Comparison of ENCODE assay signal across 12 mouse cellular contexts in genomic region chr19:11973511-11974222, GRCm38 (mm10). TPM values are rescaled to one million over a fixed set of nuclear protein-coding genes. Genes with fewer than 3 reads are reported as not detected.
A peak's percentile ranks its signal among the peaks of the same experiment; 100 is the strongest.
DNase-seq lines count a peak whose midpoint lies in the region; ATAC-seq and TF ChIP-seq lines count a peak whose summit lies in the region.
"Had no signal": no experiment of that assay in that cellular context is flagged by ENCODE, and none has a peak within 500 bp of the region (broad histone marks: within the 10 kb centered on the region; RNA-seq: fewer than 3 reads in every experiment).

No protein-coding gene starts in this region.

- no peak overlapping the region for H3K27ac ChIP-seq in embryonic facial prominence, embryonic 14.5 days (replicated peaks; ENCODE audit: low read depth, low read length)
- H3K27ac ChIP-seq in liver, embryonic 14.5 days = no peak overlapping the region
- H3K27ac ChIP-seq in heart, embryonic 10.5 days = no peak overlapping the region
- H3K27ac ChIP-seq in hindbrain, embryonic 13.5 days = no peak overlapping the region
- H3K27ac ChIP-seq: hindbrain, embryonic 14.5 days; kidney, embryonic 15.5 days had no signal

- WGBS in embryonic facial prominence, embryonic 14.5 days = 87% methylated on average over 13 of the region's 13 CpGs
- WGBS in liver, embryonic 14.5 days (ENCODE audit: insufficient replicate concordance) = 57% methylated on average over 13 of the region's 13 CpGs
- WGBS in heart, embryonic 10.5 days = 89% methylated on average over 13 of the region's 13 CpGs
- WGBS in hindbrain, embryonic 13.5 days = 95% methylated on average over 13 of the region's 13 CpGs

- no peaks in the 10 kb centered on the region for H3K27me3 ChIP-seq in embryonic facial prominence, embryonic 14.5 days (replicated peaks; ENCODE audit: control insufficient read depth, insufficient read depth, low read length)
- no peaks in the 10 kb centered on the region for H3K27me3 ChIP-seq in liver, embryonic 14.5 days (ENCODE audit: control insufficient read depth, insufficient read depth, low read length)
- H3K27me3 ChIP-seq in heart, embryonic 10.5 days (ENCODE audit: insufficient read depth, poor library complexity, severe bottlenecking) = no peaks in the 10 kb centered on the region
- H3K27me3 ChIP-seq in hindbrain, embryonic 13.5 days = no peaks in the 10 kb centered on the region
- H3K27me3 ChIP-seq: kidney, embryonic 15.5 days had no signal

- no peaks in the 10 kb centered on the region for H3K4me1 ChIP-seq in embryonic facial prominence, embryonic 14.5 days (ENCODE audit: control insufficient read depth, insufficient read depth, low read length)
- H3K4me1 ChIP-seq in liver, embryonic 14.5 days (replicated peaks; ENCODE audit: control insufficient read depth in 2 of 2, insufficient read depth in 2 of 2, low read length in 1 of 2) = peaks cover 12 to 13% of the 10 kb centered on the region in 2 experiments
- H3K4me1 ChIP-seq in heart, embryonic 10.5 days = peaks cover 24% of the 10 kb centered on the region
- peaks cover 9% of the 10 kb centered on the region for H3K4me1 ChIP-seq in hindbrain, embryonic 13.5 days (replicated peaks)

- no peak for TF ChIP-seq CTCF in liver, embryonic 14.5 days (IDR thresholded peaks at IDR 0.05; ENCODE audit: low read depth)

- TF ChIP-seq EP300 in liver, embryonic 14.5 days (IDR thresholded peaks at IDR 0.05; ENCODE audit: low read depth) = no peak

- no peaks in the 10 kb centered on the region for H3K9me3 ChIP-seq in embryonic facial prominence, embryonic 14.5 days (ENCODE audit: control insufficient read depth, low read length)
- no peaks in the 10 kb centered on the region for H3K9me3 ChIP-seq in liver, embryonic 14.5 days (ENCODE audit: control insufficient read depth, low read length)
- H3K9me3 ChIP-seq in heart, embryonic 10.5 days = no peaks in the 10 kb centered on the region
- H3K9me3 ChIP-seq in hindbrain, embryonic 13.5 days = no peaks in the 10 kb centered on the region
- H3K9me3 ChIP-seq: kidney, embryonic 15.5 days had no signal

- H3K4me2 ChIP-seq in embryonic facial prominence, embryonic 14.5 days (ENCODE audit: low read depth, low read length) = no peak overlapping the region
- no peak overlapping the region for H3K4me2 ChIP-seq in liver, embryonic 14.5 days (ENCODE audit: low read depth)
- no peak overlapping the region for H3K4me2 ChIP-seq in hindbrain, embryonic 13.5 days
- H3K4me2 ChIP-seq: heart, embryonic 11.5 days; hindbrain, embryonic 14.5 days; kidney, embryonic 15.5 days had no signal

- no peak overlapping the region for H3K4me3 ChIP-seq in embryonic facial prominence, embryonic 14.5 days (ENCODE audit: low read depth, low read length)
- H3K4me3 ChIP-seq in liver, embryonic 14.5 days (ENCODE audit: insufficient read depth in 1 of 2, low read depth in 2 of 2, low read length in 2 of 2) = no peak overlapping the region
- no peak overlapping the region for H3K4me3 ChIP-seq in heart, embryonic 10.5 days
- no peak overlapping the region for H3K4me3 ChIP-seq in hindbrain, embryonic 13.5 days
- H3K4me3 ChIP-seq: kidney, embryonic 15.5 days had no signal

- ATAC-seq in embryonic facial prominence, embryonic 14.5 days (ENCODE audit: low read depth) = peak; percentile 42; the same call in 1 of the 2 replicates
- peak; percentile 80 for ATAC-seq in liver, embryonic 14.5 days (ENCODE audit: insufficient read depth)
- ATAC-seq in hindbrain, embryonic 13.5 days (ENCODE audit: low FRiP score) = no peak
- ATAC-seq: midbrain, embryonic 16.5 days had no signal

- DNase-seq in lung, postnatal 10 days = peak; percentile 30
- no peak for DNase-seq in lung, postnatal 14 days
- DNase-seq in embryonic facial prominence, embryonic 14.5 days (ENCODE audit: low spot score) = no peak
- peak in 2 of 3 experiments; percentile 19 to 36 for DNase-seq in liver, embryonic 14.5 days (ENCODE audit: low read depth in 3 of 3, low spot score in 3 of 3)
- no peak for DNase-seq in left cerebral cortex, postnatal 10 days (ENCODE audit: extremely low spot score in 1 of 2, low spot score in 2 of 2)
- no peak for DNase-seq in heart, embryonic 10.5 days (ENCODE audit: low spot score)
- DNase-seq: cerebellum, postnatal 36 days had no signal

- intact Hi-C loops in left cerebral cortex, postnatal 10 days (cut with DNase I) = no loop called here

- no peak overlapping the region for H3K9ac ChIP-seq in embryonic facial prominence, embryonic 14.5 days (ENCODE audit: low read depth, low read length)
- H3K9ac ChIP-seq in liver, embryonic 14.5 days (replicated peaks) = no peak overlapping the region
- H3K9ac ChIP-seq in hindbrain, embryonic 13.5 days = no peak overlapping the region
- H3K9ac ChIP-seq: hindbrain, embryonic 14.5 days; kidney, embryonic 15.5 days had no signal

- peaks cover 81% of the 10 kb centered on the region for H3K36me3 ChIP-seq in embryonic facial prominence, embryonic 14.5 days (ENCODE audit: control insufficient read depth, insufficient read depth, low read length)
- H3K36me3 ChIP-seq in liver, embryonic 14.5 days (replicated peaks; ENCODE audit: control insufficient read depth, insufficient read depth, low read depth) = peaks cover 75% of the 10 kb centered on the region
- peaks cover 86% of the 10 kb centered on the region for H3K36me3 ChIP-seq in heart, embryonic 10.5 days
- peaks cover 84% of the 10 kb centered on the region for H3K36me3 ChIP-seq in hindbrain, embryonic 13.5 days

RNA-seq across cellular contexts. Expression of gene Osbp, which starts 7.9 kb away (rescaled TPM):
- polyA plus RNA-seq in embryonic facial prominence, embryonic 14.5 days (2014; fragmentation: Nextera tagmentation; extraction: Ambion mirVana) = 9.0 and 10.1 TPM in 2 replicates
- polyA plus RNA-seq in liver, embryonic 14.5 days (2012; rRNA removed) = 8.2 and 11.7 TPM in 2 replicates
- 3.9 and 5.0 TPM in 2 replicates for polyA plus RNA-seq in liver, embryonic 14.5 days (2014; fragmentation: Nextera tagmentation; extraction: Ambion mirVana)
- 10 to 100 TPM; 58.7 to 59.4 TPM for total RNA-seq in left cerebral cortex, postnatal 10 days (2021)
- 4.7 and 5.8 TPM in 2 replicates for polyA plus RNA-seq in heart, embryonic 10.5 days (2016; fragmentation: Nextera tagmentation; extraction: Ambion mirVana)
- polyA plus RNA-seq in hindbrain, embryonic 13.5 days (2015; fragmentation: Nextera tagmentation; extraction: Ambion mirVana) = 3.9 and 4.3 TPM in 2 replicates

Comparison
In these comparisons a context has a peak if more than half of its experiments do, and no peak if none do; other contexts are left out.
1. DNase-seq: peak in lung, postnatal 10 days (single experiment) and liver, embryonic 14.5 days (2 of 3); none in lung, postnatal 14 days (single experiment), embryonic facial prominence, embryonic 14.5 days (single experiment), left cerebral cortex, postnatal 10 days (0 of 2) and heart, embryonic 10.5 days (single experiment).